Mouse (Mus musculus) heart, embryonic 13.5 days (tissue): ENCODE measurements at regions not wholly inside any gene's neighbourhood (a gene's known extent, or its start where the extent isn't known, plus 50 kb on each side); places are given as distances from the start of the nearest gene placed in this dataset.

Source experiments
- ATAC-seq: fragments of 200-750 bp; cut with Nextera tagmentation; 2 replicates; pipeline ENCODE4 v1.8.0; 2017; ENCODE audit warnings: moderate TSS enrichment; ENCODE audit not compliant: insufficient number of reproducible peaks, low FRiP score, low TSS enrichment; ENCODE audit errors: extremely low read depth
- H3K27ac ChIP-seq: fragments of 300-500 bp; sonication (generic); replicated peaks from 2 replicates; pipeline ENCODE4 v1.5.1; 2015; ENCODE audit warnings: moderate library complexity, mild to moderate bottlenecking, inconsistent platforms
- H3K27me3 ChIP-seq: fragments of 300-500 bp; sonication (generic); replicated peaks from 2 replicates; pipeline ENCODE4 v1.6.1; 2015; ENCODE audit warnings: mild to moderate bottlenecking, inconsistent platforms
- H3K36me3 ChIP-seq: fragments of 300-500 bp; sonication (generic); 2 replicates; pipeline ENCODE4 v1.6.1; 2015; ENCODE audit warnings: mild to moderate bottlenecking, inconsistent platforms
- H3K4me1 ChIP-seq: fragments of 300-500 bp; sonication (generic); 2 replicates; pipeline ENCODE4 v1.6.1; 2015; ENCODE audit warnings: inconsistent platforms
- H3K4me2 ChIP-seq: fragments of 300-500 bp; sonication (generic); 2 replicates; pipeline ENCODE4 v1.6.1; 2015; ENCODE audit warnings: inconsistent platforms, mild to moderate bottlenecking, moderate library complexity
- H3K4me3 ChIP-seq: fragments of 300-500 bp; sonication (generic); 2 replicates; pipeline ENCODE4 v1.5.1; 2015; ENCODE audit warnings: moderate library complexity, mild to moderate bottlenecking, inconsistent platforms
- H3K9ac ChIP-seq: fragments of 300-500 bp; sonication (generic); 2 replicates; pipeline ENCODE4 v1.6.1; 2015; ENCODE audit warnings: inconsistent platforms, mild to moderate bottlenecking, moderate library complexity
- H3K9me3 ChIP-seq: fragments of 300-500 bp; sonication (generic); 2 replicates; pipeline ENCODE4 v1.6.1; 2016; ENCODE audit warnings: inconsistent platforms
- WGBS: fragments of 180-500 bp; shearing (Covaris S2); methylation state at CpG from one replicate; pipeline ENCODE4 v1.1.7; 2015; ENCODE audit warnings: mixed read lengths; 5-methylcytosine and 5-hydroxymethylcytosine counted together

- no peak overlapping the region for H3K4me3 ChIP-seq
- 49% methylated on average over 14 of the region's 14 CpGs for WGBS
- H3K36me3 ChIP-seq = no peaks in the 10 kb centered on the region
- no peaks in the 10 kb centered on the region for H3K4me1 ChIP-seq
- H3K27ac ChIP-seq = peak overlapping the region; percentile 34; the same call in 1 of the 2 replicates
- ATAC-seq = no peak; the same call in 1 of the 2 replicates
- no peaks in the 10 kb centered on the region for H3K27me3 ChIP-seq
- no peak overlapping the region for H3K9ac ChIP-seq
- no peaks in the 10 kb centered on the region for H3K9me3 ChIP-seq
- H3K4me2 ChIP-seq = no peak overlapping the region
Measured at GRCm38 (mm10) chr10:66864161-66864862, 231.6 kb upstream of the Jmjd1c start.

- H3K36me3 ChIP-seq = no peaks in the 10 kb centered on the region
- 74% methylated on average over 10 of the region's 10 CpGs for WGBS
Measured at GRCm38 (mm10) chr10:66865010-66865582, 230.8 kb upstream of the Jmjd1c start.

DNA sequence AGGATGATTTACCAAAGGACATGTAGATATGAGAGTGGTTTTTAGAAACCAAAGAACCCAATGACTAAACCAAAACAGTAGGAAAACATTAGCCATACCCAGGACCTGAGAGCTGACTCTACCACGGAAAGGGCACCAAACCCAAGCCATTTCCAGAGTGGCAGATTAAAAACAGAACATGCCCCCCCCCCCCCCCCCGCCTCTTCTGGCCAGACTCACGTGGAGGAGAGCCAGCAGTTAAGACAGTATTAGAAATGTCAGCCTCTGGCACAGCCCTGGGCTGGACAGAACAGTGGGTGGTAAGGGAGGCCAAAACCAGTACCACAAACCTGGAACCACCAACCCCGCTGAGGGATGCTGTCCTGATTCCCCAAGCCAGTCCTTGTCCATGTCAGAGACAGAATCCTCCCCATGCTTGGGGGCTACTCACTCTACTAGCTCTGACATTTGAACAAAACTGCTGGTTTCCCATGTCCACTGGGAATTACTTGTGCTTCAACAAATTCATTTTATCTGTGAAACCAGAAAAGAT lies 224.7 kb upstream of the Jmjd1c start:
- H3K9ac ChIP-seq = no peak overlapping the region
- no peak overlapping the region for H3K4me3 ChIP-seq
- ATAC-seq = no peak
- WGBS = 64% methylated on average over 4 of the region's 4 CpGs
- no peak overlapping the region for H3K4me2 ChIP-seq
- H3K9me3 ChIP-seq = no peaks in the 10 kb centered on the region
- no peaks in the 10 kb centered on the region for H3K36me3 ChIP-seq
- H3K27me3 ChIP-seq = no peaks in the 10 kb centered on the region
- no peaks in the 10 kb centered on the region for H3K4me1 ChIP-seq
- H3K27ac ChIP-seq = no peak overlapping the region

More at GRCm38 (mm10) chr10:66865010-66865582, 230.8 kb upstream of the Jmjd1c start:
- Histone ChIP-seq H3K4me1 (no peaks in the 10 kb centered on the region), H3K9me3 (no peaks in the 10 kb centered on the region), H3K27me3 (no peaks in the 10 kb centered on the region), H3K4me3 (no peak overlapping the region), H3K9ac (no peak overlapping the region), H3K4me2 (no peak overlapping the region), H3K27ac (peak overlapping the region; percentile 34; the same call in 1 of the 2 replicates)
- ATAC-seq = no peak

DNA sequence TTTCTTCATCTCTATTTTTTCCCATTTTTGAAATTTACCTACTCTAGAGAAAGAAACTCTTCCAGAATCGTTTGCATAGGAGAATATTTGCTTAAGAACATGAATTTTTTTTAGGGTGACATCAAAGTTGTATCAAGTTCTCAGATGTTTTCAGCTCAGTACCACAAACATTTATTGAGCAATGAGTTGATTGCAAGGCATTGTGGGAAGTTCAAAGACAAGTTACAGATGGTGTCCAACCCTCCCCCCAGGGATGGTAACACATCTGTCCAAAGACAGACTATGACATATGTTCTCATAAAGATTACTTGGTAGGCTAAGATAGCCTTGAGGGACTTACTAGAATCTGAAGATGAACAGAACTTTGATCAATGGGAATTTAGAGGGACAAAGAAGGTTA lies 224.3 kb upstream of the Jmjd1c start:
- H3K9me3 ChIP-seq = no peaks in the 10 kb centered on the region
- WGBS = 67% methylated on average over 1 of the region's 1 CpGs
- H3K27me3 ChIP-seq = no peaks in the 10 kb centered on the region
- no peak for ATAC-seq
- no peak overlapping the region for H3K4me2 ChIP-seq
- H3K36me3 ChIP-seq = no peaks in the 10 kb centered on the region
- H3K4me1 ChIP-seq = no peaks in the 10 kb centered on the region
- no peak overlapping the region for H3K27ac ChIP-seq
- no peak overlapping the region for H3K4me3 ChIP-seq
- H3K9ac ChIP-seq = no peak overlapping the region

- Histone ChIP-seq H3K27me3 (no peaks in the 10 kb centered on the region), H3K4me2 (no peak overlapping the region), H3K4me3 (no peak overlapping the region), H3K9ac (no peak overlapping the region), H3K4me1 (no peaks in the 10 kb centered on the region), H3K27ac (no peak overlapping the region), H3K36me3 (no peaks in the 10 kb centered on the region), H3K9me3 (no peaks in the 10 kb centered on the region)
- ATAC-seq = no peak
- WGBS = 88% methylated on average over 4 of the region's 4 CpGs
Measured at GRCm38 (mm10) chr10:66873468-66873867, 222.5 kb upstream of the Jmjd1c start.

DNA sequence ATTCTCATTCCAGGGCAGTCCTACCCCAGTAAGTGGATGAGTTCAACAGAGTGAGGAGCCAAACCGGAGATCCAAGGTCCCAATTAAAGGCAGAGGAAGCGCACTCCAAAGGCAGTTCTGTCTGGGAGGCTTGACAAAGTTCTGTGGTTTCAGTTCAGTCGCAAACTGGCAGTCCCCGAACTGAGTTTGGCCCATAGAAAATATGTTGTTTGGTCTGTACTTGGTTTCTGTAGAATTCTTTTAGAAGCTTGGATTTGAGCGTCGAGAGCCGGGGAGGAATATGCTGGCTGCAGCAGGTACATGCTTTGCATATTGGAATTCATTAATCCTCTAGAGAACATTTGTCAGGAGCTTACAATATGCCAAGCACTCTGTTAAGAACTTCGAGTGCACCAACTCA lies 216.9 kb upstream of the Jmjd1c start:
- H3K4me1 ChIP-seq = no peaks in the 10 kb centered on the region
- no peak for ATAC-seq
- WGBS = 76% methylated on average over 8 of the region's 8 CpGs
- no peak overlapping the region for H3K4me2 ChIP-seq
- H3K4me3 ChIP-seq = no peak overlapping the region
- H3K27ac ChIP-seq = no peak overlapping the region
- H3K36me3 ChIP-seq = no peaks in the 10 kb centered on the region
- no peak overlapping the region for H3K9ac ChIP-seq
- no peaks in the 10 kb centered on the region for H3K27me3 ChIP-seq
- no peaks in the 10 kb centered on the region for H3K9me3 ChIP-seq

DNA sequence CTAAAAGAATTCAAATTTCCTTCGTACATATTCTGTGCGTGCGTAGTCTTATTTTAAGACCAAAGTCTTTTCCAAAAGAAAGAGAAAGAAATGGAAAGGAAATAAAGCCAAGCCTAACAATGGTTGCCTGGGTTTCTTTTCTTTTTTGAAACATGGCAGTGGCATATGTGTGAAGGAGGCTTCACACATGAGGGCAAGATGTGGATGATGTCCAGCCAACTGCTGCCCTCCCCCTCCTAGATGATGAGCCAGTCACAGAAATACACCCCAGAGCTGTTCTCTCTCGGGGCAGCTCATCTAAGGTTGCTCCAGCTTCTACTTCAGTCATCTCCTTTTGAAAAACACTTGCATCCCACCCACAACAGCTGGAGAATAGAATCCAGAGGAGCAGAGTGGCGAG lies 213.1 kb upstream of the Jmjd1c start:
- no peak overlapping the region for H3K4me2 ChIP-seq
- H3K9me3 ChIP-seq = no peaks in the 10 kb centered on the region
- 78% methylated on average over 5 of the region's 5 CpGs for WGBS
- no peak overlapping the region for H3K9ac ChIP-seq
- no peak overlapping the region for H3K27ac ChIP-seq
- H3K36me3 ChIP-seq = no peaks in the 10 kb centered on the region
- no peak for ATAC-seq
- no peaks in the 10 kb centered on the region for H3K4me1 ChIP-seq
- no peak overlapping the region for H3K4me3 ChIP-seq
- H3K27me3 ChIP-seq = no peaks in the 10 kb centered on the region

GRCm38 (mm10) chr10:66885575-66885974 lies 210.3 kb upstream of the Jmjd1c start:
- H3K4me1 ChIP-seq = no peaks in the 10 kb centered on the region
- no peak overlapping the region for H3K27ac ChIP-seq
- no peaks in the 10 kb centered on the region for H3K9me3 ChIP-seq
- no peaks in the 10 kb centered on the region for H3K36me3 ChIP-seq
- WGBS = 60% methylated on average over 5 of the region's 5 CpGs
- H3K9ac ChIP-seq = no peak overlapping the region
- no peak overlapping the region for H3K4me2 ChIP-seq
- H3K27me3 ChIP-seq = no peaks in the 10 kb centered on the region
- no peak for ATAC-seq
- H3K4me3 ChIP-seq = no peak overlapping the region

- H3K36me3 ChIP-seq = no peaks in the 10 kb centered on the region
- no peak overlapping the region for H3K4me3 ChIP-seq
- ATAC-seq = no peak
- no peak overlapping the region for H3K27ac ChIP-seq
- 67% methylated on average over 12 of the region's 12 CpGs for WGBS
- no peaks in the 10 kb centered on the region for H3K27me3 ChIP-seq
- no peak overlapping the region for H3K9ac ChIP-seq
- H3K4me2 ChIP-seq = no peak overlapping the region
- no peaks in the 10 kb centered on the region for H3K4me1 ChIP-seq
- H3K9me3 ChIP-seq = no peaks in the 10 kb centered on the region
Measured at GRCm38 (mm10) chr10:66889786-66890555, 206.0 kb upstream of the Jmjd1c start.

- no peak overlapping the region for H3K4me2 ChIP-seq
- no peaks in the 10 kb centered on the region for H3K27me3 ChIP-seq
- no peak overlapping the region for H3K9ac ChIP-seq
- peaks cover 2% of the 10 kb centered on the region for H3K4me1 ChIP-seq
- 83% methylated on average over 1 of the region's 1 CpGs for WGBS
- ATAC-seq = no peak
- no peaks in the 10 kb centered on the region for H3K9me3 ChIP-seq
- no peak overlapping the region for H3K4me3 ChIP-seq
- no peaks in the 10 kb centered on the region for H3K36me3 ChIP-seq
- H3K27ac ChIP-seq = no peak overlapping the region
Measured at GRCm38 (mm10) chr10:66891811-66892210, 204.1 kb upstream of the Jmjd1c start.

DNA sequence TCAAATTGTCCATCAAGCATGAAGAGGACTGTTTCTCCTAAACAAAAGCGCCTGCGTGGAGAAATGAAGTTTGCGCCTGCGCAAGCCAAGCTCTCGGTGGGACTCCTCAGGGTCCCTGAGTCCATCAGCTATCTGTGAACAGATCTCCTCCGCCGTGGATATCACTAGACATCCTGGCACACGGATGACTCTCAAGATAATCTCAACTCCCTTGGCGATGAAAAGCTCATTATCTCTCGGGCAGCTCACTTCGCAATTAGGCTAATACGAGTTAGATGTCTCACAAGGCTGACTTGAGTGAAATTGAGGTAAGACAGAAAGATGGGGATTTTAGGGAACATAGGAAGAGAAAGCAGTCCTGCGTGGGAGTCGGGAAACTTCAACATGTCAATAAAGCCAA lies 202.1 kb upstream of the Jmjd1c start:
- Histone ChIP-seq H3K9ac (no peak overlapping the region), H3K4me1 (peaks cover 8% of the 10 kb centered on the region), H3K4me3 (no peak overlapping the region), H3K4me2 (no peak overlapping the region), H3K9me3 (no peaks in the 10 kb centered on the region), H3K27ac (no peak overlapping the region), H3K27me3 (no peaks in the 10 kb centered on the region), H3K36me3 (no peaks in the 10 kb centered on the region)
- no peak for ATAC-seq
- WGBS = 69% methylated on average over 14 of the region's 14 CpGs
